Mouse (Mus musculus): ENCODE measurements at regions not wholly inside any gene's neighbourhood (a gene's known extent, or its start where the extent isn't known, plus 50 kb on each side); places are given as distances from the start of the nearest gene placed in this dataset.

- TF ChIP-seq CTCF (IDR thresholded peaks at IDR 0.05; ENCODE audit: insufficient read depth, low read length) = no peak
- TF ChIP-seq POLR2A (IDR thresholded peaks at IDR 0.05; ENCODE audit: borderline replicate concordance, extremely low read depth, low read depth, low read length) = no peak
Observed at GRCm38 (mm10) chr1:77304770-77305169, 210.1 kb downstream of the Epha4 start.
